Mouse (Mus musculus): ENCODE results near the gene Gls. TPM values are rescaled to one million over a fixed set of nuclear protein-coding genes. Genes with fewer than 3 reads are reported as not detected.

The Gls gene
- polyA plus RNA-seq, 1 experiment from 2014 or later = 16.0 TPM

GRCm38 (mm10) chr1:52230404-52230803, 2.6 kb downstream of the Gls start:
- H3K4me3 ChIP-seq = no peak overlapping the region
- H3K4me1 ChIP-seq = peaks cover 32% of the 10 kb centered on the region
- H3K9me3 ChIP-seq = no peaks in the 10 kb centered on the region
- DNase-seq (ENCODE audit: extremely low spot score, low spot score) = no peak
- peaks cover 12% of the 10 kb centered on the region for H3K27me3 ChIP-seq (ENCODE audit: poor library complexity, severe bottlenecking)
- no peaks in the 10 kb centered on the region for H3K36me3 ChIP-seq (replicated peaks)
- 75% methylated on average over 1 of the region's 1 CpGs for WGBS
- no peak overlapping the region for H3K27ac ChIP-seq

DNA sequence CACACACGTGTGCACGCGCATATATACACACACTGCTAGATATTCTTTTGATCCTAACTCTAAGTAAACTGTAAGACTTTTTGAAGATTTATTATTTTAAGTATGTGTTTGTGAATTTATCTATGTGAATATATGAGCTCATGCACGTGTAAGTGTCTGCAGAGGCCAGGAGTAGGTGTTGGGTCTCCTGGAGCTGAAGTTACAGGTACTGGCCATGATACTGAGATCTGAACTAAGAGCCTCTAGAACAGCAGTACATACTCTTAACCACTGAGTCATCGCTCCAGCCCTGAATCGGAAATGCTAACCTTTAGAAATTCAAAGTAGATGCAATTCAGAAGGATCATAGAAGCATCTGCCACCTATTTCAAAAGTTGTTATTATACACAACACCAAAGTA, 4.9 kb downstream of the Gls start:
- DNase-seq (ENCODE audit: extremely low spot score, low spot score) = no peak
- peaks cover 34% of the 10 kb centered on the region for H3K4me1 ChIP-seq
- H3K27ac ChIP-seq = no peak overlapping the region
- no peaks in the 10 kb centered on the region for H3K36me3 ChIP-seq (replicated peaks)
- no peak overlapping the region for H3K4me3 ChIP-seq
- WGBS = 95% methylated on average over 6 of the region's 6 CpGs
- H3K27me3 ChIP-seq (ENCODE audit: poor library complexity, severe bottlenecking) = no peaks in the 10 kb centered on the region
- no peaks in the 10 kb centered on the region for H3K9me3 ChIP-seq

DNA sequence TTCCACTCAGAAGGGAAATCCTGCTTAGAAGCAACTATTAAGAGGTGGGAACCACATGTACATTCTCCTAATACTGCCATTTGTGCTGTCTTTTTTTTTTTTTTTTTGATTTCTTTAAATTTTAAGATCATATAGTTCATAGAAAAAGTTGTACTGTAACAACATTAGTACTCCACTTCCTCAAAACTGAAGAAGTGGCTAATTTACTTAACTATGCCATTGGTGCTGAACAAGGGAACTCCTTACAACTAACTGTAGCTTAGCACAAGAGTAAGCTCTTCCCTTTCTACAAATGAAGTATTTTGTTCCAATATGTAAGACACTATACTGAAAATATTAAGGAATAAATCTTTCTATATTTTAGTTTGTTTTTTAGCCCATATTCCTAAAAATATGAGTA, 6.6 kb downstream of the Gls start:
- DNase-seq (ENCODE audit: extremely low spot score, low spot score) = no peak
- Histone ChIP-seq H3K9me3 (no peaks in the 10 kb centered on the region), H3K36me3 (replicated peaks) (no peaks in the 10 kb centered on the region), H3K27ac (no peak overlapping the region), H3K4me1 (peaks cover 29% of the 10 kb centered on the region), H3K4me3 (no peak overlapping the region), H3K27me3 (ENCODE audit: poor library complexity, severe bottlenecking) (no peaks in the 10 kb centered on the region)

- Histone ChIP-seq H3K4me1 (no peaks in the 10 kb centered on the region), H3K36me3 (replicated peaks) (peaks cover 46% of the 10 kb centered on the region), H3K9me3 (peaks cover 3% of the 10 kb centered on the region), H3K27ac (no peak overlapping the region), H3K27me3 (ENCODE audit: poor library complexity, severe bottlenecking) (no peaks in the 10 kb centered on the region), H3K4me3 (no peak overlapping the region)
- no peak for DNase-seq (ENCODE audit: extremely low spot score, low spot score)
These were observed 16.3 kb downstream of the Gls start for GRCm38 (mm10) chr1:52216766-52217165.

- H3K27me3 ChIP-seq (ENCODE audit: poor library complexity, severe bottlenecking) = no peaks in the 10 kb centered on the region
- no peak for DNase-seq (ENCODE audit: extremely low spot score, low spot score)
- peaks cover 6% of the 10 kb centered on the region for H3K36me3 ChIP-seq (replicated peaks)
- no peaks in the 10 kb centered on the region for H3K4me1 ChIP-seq
- H3K9me3 ChIP-seq = no peaks in the 10 kb centered on the region
- H3K27ac ChIP-seq = no peak overlapping the region
- 95% methylated on average over 2 of the region's 2 CpGs for WGBS
- H3K4me3 ChIP-seq = no peak overlapping the region
These were observed 50.0 kb downstream of the Gls start for GRCm38 (mm10) chr1:52182992-52183391.

DNA sequence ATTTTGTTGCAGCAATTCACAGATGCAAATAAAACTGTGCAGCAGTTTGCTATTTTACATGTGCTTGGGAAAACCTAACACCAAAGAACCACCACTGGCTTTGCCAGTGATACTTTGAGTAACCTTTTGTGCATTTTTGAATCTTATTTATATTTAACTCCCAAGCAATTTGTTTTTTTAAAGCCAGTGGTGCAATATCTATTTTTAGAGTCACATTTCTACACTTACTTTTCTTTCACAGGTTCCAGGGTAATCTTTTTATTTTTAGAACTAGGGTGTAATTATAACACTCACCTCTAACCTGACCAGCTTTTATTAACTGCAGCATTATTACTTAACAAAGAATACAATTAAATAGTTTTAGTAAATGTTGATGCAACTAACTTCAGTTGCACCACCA, 51.0 kb downstream of the Gls start:
- no peaks in the 10 kb centered on the region for H3K9me3 ChIP-seq

GRCm38 (mm10) chr1:52179939-52180568, 53.0 kb downstream of the Gls start:
- Histone ChIP-seq H3K27me3 (ENCODE audit: poor library complexity, severe bottlenecking) (no peaks in the 10 kb centered on the region), H3K9me3 (no peaks in the 10 kb centered on the region), H3K27ac (no peak overlapping the region), H3K36me3 (replicated peaks) (no peaks in the 10 kb centered on the region), H3K4me1 (no peaks in the 10 kb centered on the region), H3K4me3 (no peak overlapping the region)
- no peak for DNase-seq (ENCODE audit: extremely low spot score, low spot score)
- WGBS = 94% methylated on average over 9 of the region's 9 CpGs

More for the DNA sequence above, 51.0 kb downstream of the Gls start:
- Histone ChIP-seq H3K27ac (no peak overlapping the region), H3K4me1 (no peaks in the 10 kb centered on the region), H3K27me3 (ENCODE audit: poor library complexity, severe bottlenecking) (no peaks in the 10 kb centered on the region), H3K4me3 (no peak overlapping the region), H3K36me3 (replicated peaks) (no peaks in the 10 kb centered on the region)
- no peak for DNase-seq (ENCODE audit: extremely low spot score, low spot score)

GRCm38 (mm10) chr1:52176999-52177398, 56.0 kb downstream of the Gls start:
- Histone ChIP-seq H3K9me3 (no peaks in the 10 kb centered on the region), H3K4me1 (no peaks in the 10 kb centered on the region), H3K4me3 (no peak overlapping the region), H3K27ac (no peak overlapping the region), H3K27me3 (ENCODE audit: poor library complexity, severe bottlenecking) (no peaks in the 10 kb centered on the region), H3K36me3 (replicated peaks) (no peaks in the 10 kb centered on the region)
- WGBS = 81% methylated on average over 2 of the region's 2 CpGs
- no peak for DNase-seq (ENCODE audit: extremely low spot score, low spot score)

DNA sequence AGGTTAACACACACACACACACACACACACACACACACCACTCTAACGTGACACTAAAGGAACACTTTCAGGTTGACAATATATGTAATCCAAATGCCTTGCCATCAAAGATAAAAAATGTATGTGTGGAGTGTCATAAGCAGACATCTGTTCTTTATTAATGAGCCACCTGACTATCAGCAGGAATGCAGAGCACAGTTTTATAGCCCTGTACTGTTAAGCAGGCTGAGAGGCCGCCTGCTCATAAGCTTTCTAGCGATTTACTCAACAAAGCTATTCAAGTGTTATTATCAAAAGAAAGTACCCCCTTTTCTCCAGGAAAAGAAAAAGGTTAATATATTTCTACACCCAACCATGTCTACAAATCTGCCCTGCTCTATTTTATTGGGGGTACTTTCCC, 57.0 kb downstream of the Gls start:
- H3K4me1 ChIP-seq = no peaks in the 10 kb centered on the region
- no peak overlapping the region for H3K4me3 ChIP-seq
- no peaks in the 10 kb centered on the region for H3K9me3 ChIP-seq
- no peak for DNase-seq (ENCODE audit: extremely low spot score, low spot score)
- H3K27ac ChIP-seq = no peak overlapping the region
- no peaks in the 10 kb centered on the region for H3K36me3 ChIP-seq (replicated peaks)
- no peaks in the 10 kb centered on the region for H3K27me3 ChIP-seq (ENCODE audit: poor library complexity, severe bottlenecking)
- 87% methylated on average over 3 of the region's 3 CpGs for WGBS

- Histone ChIP-seq H3K9me3 (no peaks in the 10 kb centered on the region), H3K36me3 (replicated peaks) (no peaks in the 10 kb centered on the region), H3K27ac (no peak overlapping the region), H3K4me1 (no peaks in the 10 kb centered on the region), H3K4me3 (no peak overlapping the region), H3K27me3 (ENCODE audit: poor library complexity, severe bottlenecking) (no peaks in the 10 kb centered on the region)
- DNase-seq (ENCODE audit: extremely low spot score, low spot score) = no peak
- 69% methylated on average over 5 of the region's 5 CpGs for WGBS
These were observed 57.7 kb downstream of the Gls start for GRCm38 (mm10) chr1:52175321-52175720.

- H3K27me3 ChIP-seq (ENCODE audit: poor library complexity, severe bottlenecking) = no peaks in the 10 kb centered on the region
- peaks cover 4% of the 10 kb centered on the region; the same call in 1 of the 2 replicates for H3K4me1 ChIP-seq
- H3K9me3 ChIP-seq = no peaks in the 10 kb centered on the region
- H3K36me3 ChIP-seq (replicated peaks) = no peaks in the 10 kb centered on the region
- no peak overlapping the region for H3K27ac ChIP-seq
- 77% methylated on average over 8 of the region's 8 CpGs for WGBS
- H3K4me3 ChIP-seq = no peak overlapping the region
- DNase-seq (ENCODE audit: extremely low spot score, low spot score) = no peak
These were observed 61.8 kb downstream of the Gls start for GRCm38 (mm10) chr1:52171271-52171670.

GRCm38 (mm10) chr1:52170747-52171146, 62.3 kb downstream of the Gls start:
- no peaks in the 10 kb centered on the region for H3K36me3 ChIP-seq (replicated peaks)
- H3K27me3 ChIP-seq (ENCODE audit: poor library complexity, severe bottlenecking) = no peaks in the 10 kb centered on the region
- H3K9me3 ChIP-seq = no peaks in the 10 kb centered on the region
- WGBS = 71% methylated on average over 7 of the region's 7 CpGs
- H3K4me3 ChIP-seq = no peak overlapping the region
- peaks cover 4% of the 10 kb centered on the region; the same call in 1 of the 2 replicates for H3K4me1 ChIP-seq
- H3K27ac ChIP-seq = no peak overlapping the region
- no peak for DNase-seq (ENCODE audit: extremely low spot score, low spot score)

DNA sequence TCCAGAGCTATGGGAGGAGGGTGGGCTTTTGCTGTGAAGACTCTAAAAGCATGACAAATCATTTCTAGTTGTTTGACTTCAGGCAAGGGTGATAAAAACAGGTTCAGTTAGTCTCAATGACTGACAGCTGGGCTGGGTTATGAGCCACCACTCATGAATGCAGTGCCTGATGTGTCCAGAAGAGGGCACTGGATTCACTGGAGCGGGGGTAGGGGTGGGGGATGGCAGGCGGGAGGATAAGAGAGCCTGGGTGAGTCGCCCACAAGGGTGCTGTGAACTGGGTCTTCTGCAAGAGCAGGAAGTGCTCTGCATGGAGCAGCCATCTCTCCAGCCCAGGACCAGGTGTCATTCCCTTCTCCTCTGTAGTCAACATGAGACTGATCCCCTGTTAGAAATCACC, 63.0 kb downstream of the Gls start:
- Histone ChIP-seq H3K36me3 (replicated peaks) (no peaks in the 10 kb centered on the region), H3K4me1 (peaks cover 4% of the 10 kb centered on the region; the same call in 1 of the 2 replicates), H3K27me3 (ENCODE audit: poor library complexity, severe bottlenecking) (no peaks in the 10 kb centered on the region), H3K9me3 (no peaks in the 10 kb centered on the region), H3K27ac (no peak overlapping the region), H3K4me3 (no peak overlapping the region)
- WGBS = 15% methylated on average over 3 of the region's 3 CpGs
- no peak for DNase-seq (ENCODE audit: extremely low spot score, low spot score)

Measured in forebrain, embryonic 10.5 days (tissue).